Mouse (Mus musculus): ENCODE results near the gene Grik1. TPM values are rescaled to one million over a fixed set of nuclear protein-coding genes. Genes with fewer than 3 reads are reported as not detected.

Gene Grik1
- total RNA-seq, 1 experiment from 2014 or later = not detected

- ATAC-seq (replicated peaks; ENCODE audit: insufficient number of reproducible peaks, low FRiP score, low TSS enrichment, poor library complexity, severe bottlenecking) = no peak
These were observed 115.9 kb downstream of the Grik1 start for GRCm38 (mm10) chr16:88174083-88174721.

GRCm38 (mm10) chr16:88166547-88166946 is 123.5 kb downstream of the Grik1 start:
- no peak for ATAC-seq (replicated peaks; ENCODE audit: insufficient number of reproducible peaks, low FRiP score, low TSS enrichment, poor library complexity, severe bottlenecking)

DNA sequence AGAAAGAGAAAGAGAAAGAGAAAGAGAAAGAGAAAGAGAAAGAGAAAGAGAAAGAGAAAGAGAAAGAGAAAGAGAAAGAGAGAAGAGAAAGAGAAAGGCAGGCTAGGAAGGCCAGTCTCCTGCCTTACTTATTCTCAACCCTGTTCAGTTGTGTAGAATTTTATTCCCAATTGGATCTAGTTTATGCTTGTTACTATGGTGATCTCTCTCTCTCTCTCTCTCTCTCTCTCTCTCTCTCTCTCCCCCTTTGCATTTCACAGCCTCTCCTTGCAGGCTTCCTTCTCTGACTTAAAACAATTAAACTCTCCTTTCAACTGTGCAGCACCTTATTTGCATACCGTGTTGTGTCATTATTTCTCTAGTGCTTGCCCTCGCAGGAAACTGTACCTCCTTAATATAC is 147.5 kb downstream of the Grik1 start:
- no peak for ATAC-seq (replicated peaks; ENCODE audit: insufficient number of reproducible peaks, low FRiP score, low TSS enrichment, poor library complexity, severe bottlenecking)

DNA sequence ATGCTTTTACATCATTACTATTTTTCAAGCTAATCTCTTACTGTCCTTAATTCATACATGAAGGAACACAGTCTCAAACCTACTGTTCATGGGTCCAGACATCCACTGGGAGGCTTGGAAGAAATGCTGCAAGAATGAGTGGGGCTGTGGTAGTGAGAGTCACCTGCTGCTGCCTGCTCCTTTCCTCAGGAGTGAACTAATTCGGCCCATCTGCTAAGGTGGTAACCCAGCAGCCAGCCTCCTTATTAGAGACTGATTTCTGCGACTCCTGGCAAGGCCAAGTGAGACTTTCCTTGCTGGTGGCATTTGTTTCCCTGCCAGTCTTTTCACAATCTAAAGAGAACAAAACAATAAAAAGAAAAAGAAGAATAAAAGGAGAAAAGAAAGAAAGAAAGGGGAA is 147.9 kb downstream of the Grik1 start:
- ATAC-seq (replicated peaks; ENCODE audit: insufficient number of reproducible peaks, low FRiP score, low TSS enrichment, poor library complexity, severe bottlenecking) = no peak

DNA sequence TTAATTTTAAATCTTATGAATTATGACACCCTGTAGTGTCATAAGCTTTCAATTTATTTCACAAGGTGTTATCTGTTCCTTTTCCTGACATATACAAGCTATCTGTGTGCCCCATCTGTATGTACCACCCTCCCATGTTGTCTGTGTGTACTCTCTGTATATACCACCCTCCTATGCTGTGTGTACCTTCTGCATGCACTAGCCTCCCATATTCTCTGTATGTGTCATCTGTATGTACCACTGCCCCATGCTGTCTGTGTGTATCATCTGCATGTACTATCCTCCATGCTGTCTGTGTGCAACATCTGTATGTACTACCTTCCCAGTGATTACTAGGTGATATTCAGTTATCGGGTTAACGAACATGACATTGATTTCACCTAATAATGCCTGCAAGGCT is 148.5 kb downstream of the Grik1 start:
- 0 out of 2 replicates have a peak, but pooled peaks have one; percentile 35 for ATAC-seq (replicated peaks; ENCODE audit: insufficient number of reproducible peaks, low FRiP score, low TSS enrichment, poor library complexity, severe bottlenecking)

GRCm38 (mm10) chr16:88138913-88139312 is 151.2 kb downstream of the Grik1 start:
- ATAC-seq (replicated peaks; ENCODE audit: insufficient number of reproducible peaks, low FRiP score, low TSS enrichment, poor library complexity, severe bottlenecking) = no peak

- ATAC-seq (replicated peaks; ENCODE audit: insufficient number of reproducible peaks, low FRiP score, low TSS enrichment, poor library complexity, severe bottlenecking) = no peak
These were observed 157.1 kb downstream of the Grik1 start for GRCm38 (mm10) chr16:88132919-88133318.

DNA sequence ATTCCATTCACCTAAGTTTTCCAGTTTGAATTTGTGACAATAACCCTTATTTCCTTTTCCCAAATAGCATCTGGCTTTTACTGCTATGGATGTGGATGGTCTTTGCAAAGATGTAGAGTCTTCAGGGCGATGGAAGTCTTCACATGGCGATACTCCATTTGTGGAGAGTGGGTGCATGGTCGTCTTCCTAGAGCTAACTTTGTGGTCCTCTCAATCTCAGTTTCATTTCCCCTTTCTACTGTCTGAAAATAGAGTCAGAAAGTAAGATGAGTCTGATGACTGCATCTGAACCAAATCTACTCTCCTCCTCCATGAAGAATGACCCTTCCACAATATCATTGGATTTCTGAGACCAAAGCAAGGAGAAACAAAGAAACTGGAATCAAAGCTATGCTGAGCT is 159.0 kb downstream of the Grik1 start:
- ATAC-seq (replicated peaks; ENCODE audit: insufficient number of reproducible peaks, low FRiP score, low TSS enrichment, poor library complexity, severe bottlenecking) = no peak

GRCm38 (mm10) chr16:88125098-88125497 is 165.0 kb downstream of the Grik1 start:
- ATAC-seq (replicated peaks; ENCODE audit: insufficient number of reproducible peaks, low FRiP score, low TSS enrichment, poor library complexity, severe bottlenecking) = no peak

GRCm38 (mm10) chr16:88112551-88113138 is 177.4 kb downstream of the Grik1 start:
- ATAC-seq (replicated peaks; ENCODE audit: insufficient number of reproducible peaks, low FRiP score, low TSS enrichment, poor library complexity, severe bottlenecking) = no peak

DNA sequence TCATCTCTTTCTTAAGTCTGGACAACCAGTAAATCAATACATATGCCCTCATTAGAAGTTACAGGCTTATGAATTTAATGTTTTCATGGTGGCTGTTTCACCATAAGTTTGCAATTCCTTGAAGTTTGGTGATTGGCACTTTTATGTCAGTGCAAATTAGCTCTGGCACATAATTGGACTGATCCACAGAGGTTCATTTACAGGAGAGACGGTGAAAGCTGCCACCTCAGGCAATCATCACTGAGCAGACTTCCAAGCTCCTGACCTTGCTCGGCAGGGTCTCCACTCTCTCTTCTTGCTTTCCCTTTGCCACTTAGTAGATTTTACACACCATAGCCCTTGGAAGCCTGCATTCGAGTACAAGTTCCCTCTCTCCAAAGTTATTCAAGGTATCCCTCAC is 178.6 kb downstream of the Grik1 start:
- ATAC-seq (replicated peaks; ENCODE audit: insufficient number of reproducible peaks, low FRiP score, low TSS enrichment, poor library complexity, severe bottlenecking) = no peak

GRCm38 (mm10) chr16:88094206-88094789 is 195.8 kb downstream of the Grik1 start:
- ATAC-seq (replicated peaks; ENCODE audit: insufficient number of reproducible peaks, low FRiP score, low TSS enrichment, poor library complexity, severe bottlenecking) = no peak

- ATAC-seq (replicated peaks; ENCODE audit: insufficient number of reproducible peaks, low FRiP score, low TSS enrichment, poor library complexity, severe bottlenecking) = no peak
These were observed 202.8 kb downstream of the Grik1 start for GRCm38 (mm10) chr16:88087280-88087679.

- no peak for ATAC-seq (replicated peaks; ENCODE audit: insufficient number of reproducible peaks, low FRiP score, low TSS enrichment, poor library complexity, severe bottlenecking)
These were observed 215.3 kb downstream of the Grik1 start for GRCm38 (mm10) chr16:88074716-88075115.

DNA sequence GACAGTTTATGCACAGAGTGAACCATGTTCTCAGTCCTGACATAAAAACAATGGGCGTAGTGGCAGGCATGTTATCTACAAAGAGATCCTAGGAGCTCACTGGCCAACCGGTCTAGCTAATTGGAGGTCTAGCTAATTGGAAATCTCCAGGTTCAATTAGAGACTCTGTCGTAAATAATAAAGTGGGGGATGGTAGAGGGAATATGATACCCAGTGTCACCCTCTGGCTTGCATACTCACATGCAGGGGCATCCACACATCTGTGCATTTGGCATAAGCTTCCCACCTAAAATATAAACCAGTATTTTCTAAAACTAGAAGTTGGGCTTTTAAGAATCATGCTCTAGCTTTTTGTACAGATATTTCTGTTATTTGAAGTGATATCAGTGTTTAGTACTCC is 229.1 kb downstream of the Grik1 start:
- no peak for ATAC-seq (replicated peaks; ENCODE audit: insufficient number of reproducible peaks, low FRiP score, low TSS enrichment, poor library complexity, severe bottlenecking)

DNA sequence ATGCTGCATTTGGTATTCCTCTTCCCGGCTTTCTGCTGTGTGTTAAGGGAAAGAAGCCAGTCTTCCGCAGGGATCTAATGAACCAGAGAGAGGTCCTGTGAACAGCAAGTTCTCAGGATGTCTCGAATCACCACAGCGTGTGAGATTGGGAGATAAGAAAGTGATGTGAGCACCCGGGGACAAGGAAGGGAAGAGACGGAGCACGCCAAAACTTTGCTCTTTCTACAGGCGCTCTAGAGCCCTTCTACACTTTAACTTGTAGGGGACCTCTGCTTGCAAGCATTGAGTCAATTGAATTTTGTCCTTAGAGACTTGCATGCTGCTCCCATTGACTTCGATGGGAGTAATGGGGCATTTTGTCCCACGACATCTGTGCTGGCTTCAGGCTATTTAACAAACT is 241.9 kb downstream of the Grik1 start:
- ATAC-seq (replicated peaks; ENCODE audit: insufficient number of reproducible peaks, low FRiP score, low TSS enrichment, poor library complexity, severe bottlenecking) = no peak

GRCm38 (mm10) chr16:88044321-88044720 is 245.7 kb downstream of the Grik1 start:
- no peak for ATAC-seq (replicated peaks; ENCODE audit: insufficient number of reproducible peaks, low FRiP score, low TSS enrichment, poor library complexity, severe bottlenecking)

- no peak for ATAC-seq (replicated peaks; ENCODE audit: insufficient number of reproducible peaks, low FRiP score, low TSS enrichment, poor library complexity, severe bottlenecking)
These were observed 247.6 kb downstream of the Grik1 start for GRCm38 (mm10) chr16:88042458-88042857.

DNA sequence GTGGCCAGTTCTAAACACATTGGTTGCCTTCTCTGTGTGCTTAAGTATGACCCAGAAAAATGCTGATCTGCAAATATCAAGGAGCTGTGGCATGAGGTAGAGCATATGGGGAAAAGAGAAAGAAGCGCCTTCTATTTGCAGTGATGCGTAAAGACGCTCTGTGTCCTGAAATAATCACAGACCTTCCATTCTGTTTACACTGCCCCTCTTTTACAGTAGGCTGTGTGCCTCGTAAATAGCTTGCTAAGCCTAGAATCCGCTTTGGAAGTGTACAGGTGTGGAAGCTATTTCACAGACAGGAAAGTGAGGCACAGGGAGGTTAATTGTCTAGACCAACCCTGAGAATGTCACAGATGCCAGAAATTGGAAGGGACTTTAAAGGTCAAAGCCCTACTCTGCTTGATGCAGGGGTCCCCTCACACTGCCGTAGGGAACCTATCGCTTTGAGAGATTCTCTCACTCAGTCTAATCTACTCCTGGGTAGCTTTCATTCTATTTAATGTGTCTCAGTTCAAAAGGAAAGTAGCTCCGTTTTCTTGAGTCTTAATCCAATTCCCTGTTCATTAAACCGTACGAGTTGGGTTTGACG is 251.5 kb downstream of the Grik1 start:
- ATAC-seq (replicated peaks; ENCODE audit: insufficient number of reproducible peaks, low FRiP score, low TSS enrichment, poor library complexity, severe bottlenecking) = no peak

DNA sequence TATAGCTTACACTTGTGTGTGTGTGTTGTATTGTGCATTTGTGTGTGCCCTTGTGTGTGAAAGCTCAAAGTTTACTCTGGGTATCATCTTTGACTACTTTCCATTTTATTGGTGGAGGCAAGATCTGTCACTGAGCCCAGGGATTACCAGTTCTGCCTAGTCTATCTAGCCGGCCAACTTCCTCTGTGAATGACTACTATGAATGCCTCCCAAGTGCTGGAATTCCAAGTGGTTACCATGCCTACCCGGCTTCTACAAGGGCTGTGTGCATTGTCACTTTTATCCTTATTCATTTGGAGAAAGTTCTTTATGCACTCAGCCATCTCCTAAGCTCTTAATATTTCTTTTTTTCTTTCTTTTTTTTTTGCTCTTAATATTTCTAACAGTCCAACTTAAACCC is 301.3 kb downstream of the Grik1 start:
- ATAC-seq (replicated peaks; ENCODE audit: insufficient number of reproducible peaks, low FRiP score, low TSS enrichment, poor library complexity, severe bottlenecking) = no peak
